In genomic region chr2:154459851-154460250, GRCm38 (mm10) we compare ENCODE assay signal across 8 mouse cellular contexts. TPM values are rescaled to one million over a fixed set of nuclear protein-coding genes. Genes with fewer than 3 reads are reported as not detected.
DNase-seq lines count a peak whose midpoint lies in the region; ATAC-seq lines count a peak whose summit lies in the region.

No protein-coding gene starts in this region.

- H3K9me3 ChIP-seq in liver, embryonic 16.5 days (replicated peaks; ENCODE audit: control insufficient read depth, low read length), result no peaks in the 10 kb centered on the region

- DNase-seq in ovary, adult 18-20 months (ENCODE audit: low spot score), result peak; percentile 12
- no peak for DNase-seq in ovary, postnatal 10 days (ENCODE audit: low spot score)
- DNase-seq in embryo, embryonic 11 days, result peak; percentile 79
- DNase-seq in heart, adult 8-10 months (ENCODE audit: low spot score), result peak; percentile 61
- peak; percentile 39 for DNase-seq in kidney, adult 11 months
- DNase-seq in ovary, postnatal 36 days (ENCODE audit: low spot score), result peak; percentile 39

- no peaks in the 10 kb centered on the region for H3K36me3 ChIP-seq in liver, embryonic 16.5 days (ENCODE audit: control insufficient read depth, insufficient read depth)

- H3K4me1 ChIP-seq in liver, embryonic 16.5 days (ENCODE audit: control insufficient read depth, low read depth, low read length), result peaks cover 18% of the 10 kb centered on the region

- H3K4me2 ChIP-seq in liver, embryonic 16.5 days (ENCODE audit: low read depth, low read length), result no peak overlapping the region

- no peak overlapping the region for H3K9ac ChIP-seq in liver, embryonic 16.5 days (ENCODE audit: low read depth, low read length)

- ATAC-seq in liver, embryonic 16.5 days (ENCODE audit: low read depth), result peak; percentile 43; the same call in 1 of the 2 replicates
- no peak for ATAC-seq in megakaryocyte, adult 5-6 weeks (ENCODE audit: poor library complexity, severe bottlenecking)

- no peak overlapping the region for H3K27ac ChIP-seq in liver, embryonic 16.5 days (ENCODE audit: low read length)

- 35% methylated on average over 4 of the region's 4 CpGs for WGBS in liver, embryonic 16.5 days (ENCODE audit: insufficient replicate concordance)

- H3K27me3 ChIP-seq in liver, embryonic 16.5 days (ENCODE audit: control insufficient read depth, insufficient read depth, low read depth, low read length), result no peaks in the 10 kb centered on the region

- no peak overlapping the region for H3K4me3 ChIP-seq in liver, embryonic 16.5 days (ENCODE audit: low read depth, low read length)

RNA-seq across cellular contexts. Expression of gene Cbfa2t2, which starts 23.6 kb away (rescaled TPM):
- 10 to 100 TPM; 11.6 to 22.2 (median 16.0) TPM for total RNA-seq in heart, adult 8-10 months (2022)
- 8.2 TPM in 2 replicates for polyA plus RNA-seq in liver, embryonic 16.5 days (2015; fragmentation: Nextera tagmentation; extraction: Ambion mirVana)
- 13.7 and 19.1 TPM in 2 replicates for total RNA-seq in megakaryocyte, adult 5-6 weeks (2015)
- 7.5 and 22.8 TPM in 2 replicates for total RNA-seq in megakaryocyte, adult 5-6 weeks (2017)

RNA-seq across cellular contexts. Expression of gene Snta1, which starts 52.0 kb away (rescaled TPM):
- 10 to 100 TPM; 69.1 to 74.1 (median 72.8) TPM for total RNA-seq in heart, adult 8-10 months (2022)
- 3.1 and 3.4 TPM in 2 replicates for polyA plus RNA-seq in liver, embryonic 16.5 days (2015; fragmentation: Nextera tagmentation; extraction: Ambion mirVana)
- 0.22 and 0.62 TPM in 2 replicates for total RNA-seq in megakaryocyte, adult 5-6 weeks (2015)
- total RNA-seq in megakaryocyte, adult 5-6 weeks (2017), result 1.1 and 1.4 TPM in 2 replicates

Comparison
In these comparisons a context has a peak if more than half of its experiments do, and no peak if none do; other contexts are left out.
1. RNA of gene Snta1, which starts 52.0 kb away (total RNA-seq): 69.1 to 74.1 TPM in heart, adult 8-10 months; 0.22 to 1.4 TPM in megakaryocyte, adult 5-6 weeks; every median in the first group is over 10 times any median in the second.